Mouse (Mus musculus): ENCODE measurements at regions not wholly inside any gene's neighbourhood (a gene's known extent, or its start where the extent isn't known, plus 50 kb on each side); places are given as distances from the start of the nearest gene placed in this dataset.

- no peak for ATAC-seq (ENCODE audit: insufficient number of reproducible peaks, insufficient read depth, low FRiP score, low TSS enrichment, low read depth)
- no peak overlapping the region for H3K4me3 ChIP-seq
- no peak overlapping the region for H3K4me2 ChIP-seq
- H3K9me3 ChIP-seq = no peaks in the 10 kb centered on the region
- peaks cover 3% of the 10 kb centered on the region; the same call in 1 of the 2 replicates for H3K27me3 ChIP-seq
- no peak overlapping the region for H3K9ac ChIP-seq
- WGBS = 94% methylated on average over 7 of the region's 7 CpGs
- H3K4me1 ChIP-seq = peaks cover 13% of the 10 kb centered on the region; the same call in 1 of the 2 replicates
- no peaks in the 10 kb centered on the region for H3K36me3 ChIP-seq
- H3K27ac ChIP-seq = no peak overlapping the region
These were observed 361.9 kb downstream of the Etnk1 start for GRCm38 (mm10) chr6:143528898-143529297.

- no peak overlapping the region for H3K9ac ChIP-seq
- H3K4me2 ChIP-seq = no peak overlapping the region
- 44% methylated on average over 13 of the region's 13 CpGs for WGBS
- peaks cover 13% of the 10 kb centered on the region; the same call in 1 of the 2 replicates for H3K4me1 ChIP-seq
- no peaks in the 10 kb centered on the region for H3K36me3 ChIP-seq
- H3K9me3 ChIP-seq = no peaks in the 10 kb centered on the region
- no peak for ATAC-seq (ENCODE audit: insufficient number of reproducible peaks, insufficient read depth, low FRiP score, low TSS enrichment, low read depth)
- peak overlapping the region; percentile 56 for H3K27ac ChIP-seq
- H3K4me3 ChIP-seq = no peak overlapping the region
- peaks cover 3% of the 10 kb centered on the region; the same call in 1 of the 2 replicates for H3K27me3 ChIP-seq
These were observed 363.6 kb downstream of the Etnk1 start for GRCm38 (mm10) chr6:143530372-143531224.

- ATAC-seq (ENCODE audit: insufficient number of reproducible peaks, insufficient read depth, low FRiP score, low TSS enrichment, low read depth) = peak; percentile 59; the same call in 1 of the 2 replicates
These were observed 364.5 kb downstream of the Etnk1 start for GRCm38 (mm10) chr6:143531477-143531876.

DNA sequence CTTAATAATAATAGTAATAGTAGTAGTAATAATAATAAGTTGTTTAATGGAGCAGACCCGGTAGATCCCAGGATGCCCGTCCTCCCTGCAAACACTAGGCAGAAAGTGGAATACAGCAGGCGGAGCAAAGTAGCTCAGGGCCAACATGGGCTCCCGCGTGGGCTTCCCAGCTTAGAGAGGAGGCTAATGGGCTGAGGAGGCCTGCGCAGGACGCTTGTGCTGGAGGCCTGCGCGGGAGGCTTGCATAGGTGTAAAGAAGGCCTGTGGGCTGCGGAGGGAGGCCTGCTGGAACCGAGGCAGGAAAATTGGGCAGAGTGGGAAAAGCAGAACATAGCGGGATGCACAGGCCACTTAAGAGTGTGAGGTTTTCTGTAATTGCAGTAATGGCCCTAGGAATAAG, 365.4 kb downstream of the Etnk1 start:
- 0 out of 2 replicates have a peak overlapping the region, but pooled peaks have one; percentile 56 for H3K27ac ChIP-seq
- no peak for ATAC-seq (ENCODE audit: insufficient number of reproducible peaks, insufficient read depth, low FRiP score, low TSS enrichment, low read depth)
- WGBS = 89% methylated on average over 12 of the region's 12 CpGs
- H3K4me2 ChIP-seq = no peak overlapping the region
- peaks cover 13% of the 10 kb centered on the region; the same call in 1 of the 2 replicates for H3K4me1 ChIP-seq
- H3K27me3 ChIP-seq = peaks cover 3% of the 10 kb centered on the region; the same call in 1 of the 2 replicates
- H3K9me3 ChIP-seq = no peaks in the 10 kb centered on the region
- H3K4me3 ChIP-seq = no peak overlapping the region
- no peaks in the 10 kb centered on the region for H3K36me3 ChIP-seq
- H3K9ac ChIP-seq = no peak overlapping the region

More at GRCm38 (mm10) chr6:143531477-143531876, 364.5 kb downstream of the Etnk1 start:
- Histone ChIP-seq H3K4me3 (no peak overlapping the region), H3K9me3 (no peaks in the 10 kb centered on the region), H3K4me2 (no peak overlapping the region), H3K9ac (no peak overlapping the region), H3K4me1 (peaks cover 13% of the 10 kb centered on the region; the same call in 1 of the 2 replicates), H3K27me3 (peaks cover 3% of the 10 kb centered on the region; the same call in 1 of the 2 replicates), H3K36me3 (no peaks in the 10 kb centered on the region), H3K27ac (peak overlapping the region; percentile 56; the same call in 1 of the 2 replicates)
- 15% methylated on average over 6 of the region's 6 CpGs for WGBS

GRCm38 (mm10) chr6:143535265-143535664, 368.2 kb downstream of the Etnk1 start:
- peaks cover 3% of the 10 kb centered on the region; the same call in 1 of the 2 replicates for H3K27me3 ChIP-seq

DNA sequence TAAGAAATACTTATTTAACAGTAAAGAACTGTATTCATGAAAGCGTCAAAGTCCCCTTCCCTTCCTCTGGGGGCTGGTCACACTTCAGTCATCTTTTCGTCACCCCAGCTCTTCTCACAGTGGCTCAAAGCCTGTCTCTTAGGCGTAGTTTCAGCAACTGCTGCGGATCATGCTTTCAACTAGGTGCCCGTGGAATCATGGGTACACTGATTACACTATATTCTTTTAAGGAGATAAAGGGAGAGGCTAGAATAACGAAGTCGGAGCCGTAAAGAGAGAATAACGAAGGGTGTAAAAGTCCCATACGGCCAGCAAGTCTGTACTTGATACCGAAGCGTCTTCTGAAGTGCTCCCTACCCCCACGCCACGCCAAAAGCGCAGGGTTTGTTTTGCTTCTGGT, 368.7 kb downstream of the Etnk1 start:
- peaks cover 3% of the 10 kb centered on the region; the same call in 1 of the 2 replicates for H3K27me3 ChIP-seq
- H3K9me3 ChIP-seq = no peaks in the 10 kb centered on the region
- WGBS = 84% methylated on average over 15 of the region's 15 CpGs
- peaks cover 13% of the 10 kb centered on the region; the same call in 1 of the 2 replicates for H3K4me1 ChIP-seq
- no peak overlapping the region for H3K4me2 ChIP-seq
- H3K27ac ChIP-seq = no peak overlapping the region
- no peak for ATAC-seq (ENCODE audit: insufficient number of reproducible peaks, insufficient read depth, low FRiP score, low TSS enrichment, low read depth)
- no peak overlapping the region for H3K4me3 ChIP-seq
- H3K9ac ChIP-seq = no peak overlapping the region
- H3K36me3 ChIP-seq = no peaks in the 10 kb centered on the region

More at GRCm38 (mm10) chr6:143535265-143535664, 368.2 kb downstream of the Etnk1 start:
- Histone ChIP-seq H3K4me2 (no peak overlapping the region), H3K36me3 (no peaks in the 10 kb centered on the region), H3K9ac (no peak overlapping the region), H3K27ac (no peak overlapping the region), H3K9me3 (no peaks in the 10 kb centered on the region), H3K4me3 (no peak overlapping the region), H3K4me1 (peaks cover 13% of the 10 kb centered on the region; the same call in 1 of the 2 replicates)
- 78% methylated on average over 12 of the region's 12 CpGs for WGBS
- no peak for ATAC-seq (ENCODE audit: insufficient number of reproducible peaks, insufficient read depth, low FRiP score, low TSS enrichment, low read depth)

DNA sequence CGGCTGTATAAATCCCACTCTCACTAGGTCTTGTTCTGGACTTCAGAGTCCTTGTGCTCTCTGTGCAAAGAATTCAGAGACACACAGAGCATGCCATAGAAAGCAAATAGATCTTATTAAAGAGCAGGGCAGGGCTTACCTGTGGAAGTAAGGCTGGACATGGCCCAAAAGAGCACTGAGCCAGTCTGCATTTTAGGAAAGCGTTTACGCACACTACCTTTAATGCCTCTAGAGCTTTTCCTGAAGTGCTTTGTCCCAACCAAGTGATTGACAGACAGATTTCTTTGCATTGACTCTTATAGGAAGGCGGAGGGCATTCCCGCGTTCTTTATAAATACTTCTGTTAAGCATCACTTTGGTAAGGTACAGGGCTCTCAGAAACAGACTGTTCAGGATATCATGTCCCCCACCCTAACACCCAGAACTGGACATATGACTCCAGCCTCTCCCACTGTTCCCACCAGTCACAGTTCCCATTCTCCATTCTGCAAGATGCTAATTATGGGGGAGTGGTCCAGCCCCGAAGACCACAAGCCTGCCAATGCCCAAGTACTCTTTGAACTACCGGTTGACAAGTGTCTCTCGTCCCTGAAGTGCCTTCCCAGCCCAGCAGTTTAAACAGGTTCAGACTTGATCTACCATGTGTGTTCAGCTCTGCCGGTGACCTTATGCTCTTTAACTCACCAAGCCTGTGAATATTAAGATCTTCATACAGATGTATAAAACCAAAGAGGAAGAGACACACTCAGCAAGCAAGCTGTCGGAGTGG, 369.7 kb downstream of the Etnk1 start:
- no peaks in the 10 kb centered on the region for H3K36me3 ChIP-seq
- no peak overlapping the region for H3K4me2 ChIP-seq
- 84% methylated on average over 11 of the region's 11 CpGs for WGBS
- no peak overlapping the region for H3K9ac ChIP-seq
- no peaks in the 10 kb centered on the region for H3K9me3 ChIP-seq
- H3K27me3 ChIP-seq = peaks cover 3% of the 10 kb centered on the region; the same call in 1 of the 2 replicates
- H3K27ac ChIP-seq = no peak overlapping the region
- H3K4me3 ChIP-seq = no peak overlapping the region
- H3K4me1 ChIP-seq = peaks cover 9% of the 10 kb centered on the region; the same call in 1 of the 2 replicates
- no peak for ATAC-seq (ENCODE audit: insufficient number of reproducible peaks, insufficient read depth, low FRiP score, low TSS enrichment, low read depth)

DNA sequence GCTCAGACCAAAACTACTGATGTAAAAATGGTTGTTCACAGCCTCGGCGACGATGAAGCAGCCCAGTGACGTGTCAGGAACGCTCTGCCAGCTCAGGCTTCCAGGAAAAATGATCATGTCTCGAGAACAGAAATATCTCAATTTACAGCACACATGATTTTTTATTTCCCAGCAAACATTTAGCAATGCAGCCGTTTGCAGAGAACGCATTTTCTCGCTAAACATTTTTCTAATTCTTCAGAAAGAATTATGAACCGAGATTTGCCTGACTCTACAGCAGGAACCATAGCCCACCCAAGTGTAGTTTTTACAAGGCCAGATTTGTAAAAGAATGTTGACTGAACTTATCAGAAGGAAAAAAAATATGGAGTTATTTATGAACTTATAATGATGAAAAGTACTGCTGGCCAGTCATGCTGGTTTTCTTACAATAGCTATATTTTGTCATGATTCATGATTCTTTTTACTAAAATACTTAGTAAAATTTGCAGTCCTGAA, 380.4 kb downstream of the Etnk1 start:
- no peaks in the 10 kb centered on the region for H3K9me3 ChIP-seq
- H3K4me1 ChIP-seq = no peaks in the 10 kb centered on the region
- no peaks in the 10 kb centered on the region for H3K36me3 ChIP-seq
- H3K9ac ChIP-seq = no peak overlapping the region
- no peak overlapping the region for H3K27ac ChIP-seq
- H3K4me3 ChIP-seq = no peak overlapping the region
- no peak overlapping the region for H3K4me2 ChIP-seq
- H3K27me3 ChIP-seq = no peaks in the 10 kb centered on the region
- ATAC-seq (ENCODE audit: insufficient number of reproducible peaks, insufficient read depth, low FRiP score, low TSS enrichment, low read depth) = no peak
- WGBS = 83% methylated on average over 10 of the region's 10 CpGs

DNA sequence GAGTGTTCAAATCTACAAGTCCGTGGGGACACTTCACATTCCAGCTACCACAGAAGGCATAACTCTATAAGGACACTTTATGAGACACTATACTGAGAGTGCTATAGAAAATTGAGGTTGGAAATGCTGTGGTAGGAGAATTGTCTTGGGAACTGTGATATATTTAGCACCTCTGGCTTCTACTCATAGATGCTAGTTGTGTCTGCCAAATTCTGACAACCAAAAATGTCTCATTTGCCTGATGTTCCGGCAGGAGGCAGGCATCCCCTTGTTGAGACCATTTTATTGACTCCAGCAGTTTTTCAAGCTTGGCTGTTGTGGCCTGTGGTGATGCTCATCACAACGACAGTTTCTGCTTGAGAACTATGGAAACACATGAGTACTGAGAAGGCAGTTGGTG, 387.9 kb downstream of the Etnk1 start:
- WGBS = 69% methylated on average over 3 of the region's 3 CpGs
- no peaks in the 10 kb centered on the region for H3K36me3 ChIP-seq
- H3K4me1 ChIP-seq = 0 out of 2 replicates have a peak, but pooled peaks cover 4% of the 10 kb centered on the region
- no peak for ATAC-seq (ENCODE audit: insufficient number of reproducible peaks, insufficient read depth, low FRiP score, low TSS enrichment, low read depth)
- no peak overlapping the region for H3K4me3 ChIP-seq
- no peaks in the 10 kb centered on the region for H3K9me3 ChIP-seq
- no peak overlapping the region for H3K27ac ChIP-seq
- no peak overlapping the region for H3K4me2 ChIP-seq
- no peaks in the 10 kb centered on the region for H3K27me3 ChIP-seq
- H3K9ac ChIP-seq = no peak overlapping the region

GRCm38 (mm10) chr6:143558046-143558884, 391.2 kb downstream of the Etnk1 start:
- Histone ChIP-seq H3K9me3 (no peaks in the 10 kb centered on the region), H3K4me1 (0 out of 2 replicates have a peak, but pooled peaks cover 4% of the 10 kb centered on the region), H3K27ac (peak overlapping the region; percentile 76; the same call in 1 of the 2 replicates), H3K4me3 (no peak overlapping the region), H3K9ac (no peak overlapping the region), H3K4me2 (no peak overlapping the region), H3K27me3 (no peaks in the 10 kb centered on the region), H3K36me3 (no peaks in the 10 kb centered on the region)
- WGBS = 75% methylated on average over 11 of the region's 11 CpGs
- ATAC-seq (ENCODE audit: insufficient number of reproducible peaks, insufficient read depth, low FRiP score, low TSS enrichment, low read depth) = peak; percentile 52
